Mouse (Mus musculus): ENCODE results near the gene Sertad3. TPM values are rescaled to one million over a fixed set of nuclear protein-coding genes. Genes with fewer than 3 reads are reported as not detected.
A peak's percentile ranks its signal among the peaks of the same experiment; 100 is the strongest.

Gene Sertad3
- total RNA-seq, 2 experiments from 2014 or later = 3.7 to 4.4 TPM

GRCm38 (mm10) chr7:27460477-27460876, 13.1 kb upstream of the Sertad3 start:
- DNase-seq (ENCODE audit: low spot score in 2 of 2) = no peak

GRCm38 (mm10) chr7:27467648-27468047, 5.9 kb upstream of the Sertad3 start:
- no peak for DNase-seq (ENCODE audit: low spot score in 2 of 2)

- no peak for DNase-seq (ENCODE audit: low spot score in 2 of 2)
These were observed 2.0 kb upstream of the Sertad3 start for GRCm38 (mm10) chr7:27471390-27472120.

- DNase-seq (ENCODE audit: low spot score in 2 of 2) = no peak
These were observed 972 bp upstream of the Sertad3 start for GRCm38 (mm10) chr7:27472596-27472995.

GRCm38 (mm10) chr7:27473835-27474489, 394 bp downstream of the Sertad3 start:
- DNase-seq (ENCODE audit: low spot score in 2 of 2) = no peak

GRCm38 (mm10) chr7:27474490-27474954, 954 bp downstream of the Sertad3 start:
- DNase-seq (ENCODE audit: low spot score in 2 of 2) = peak; percentile 92 to 96

DNA sequence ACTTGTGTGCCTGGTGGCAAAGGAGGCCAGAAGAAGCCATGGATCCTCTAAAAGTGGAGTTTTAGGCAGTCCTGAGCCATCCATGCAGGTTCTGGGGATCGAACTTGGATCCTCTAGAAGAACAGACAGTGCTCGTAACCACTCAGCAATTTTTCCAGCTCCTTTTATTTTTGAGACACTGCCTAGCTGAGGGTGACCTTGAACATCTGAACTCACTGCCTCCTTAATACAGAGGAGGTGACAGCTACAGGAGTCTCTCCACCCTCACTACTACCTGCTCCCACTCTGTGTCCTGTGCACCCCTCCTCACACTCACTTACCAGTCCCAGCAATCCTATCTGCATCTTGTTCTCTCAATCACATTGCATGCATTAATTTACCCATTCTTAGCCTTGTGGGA, 2.0 kb downstream of the Sertad3 start:
- no peak for DNase-seq (ENCODE audit: low spot score in 2 of 2)

DNA sequence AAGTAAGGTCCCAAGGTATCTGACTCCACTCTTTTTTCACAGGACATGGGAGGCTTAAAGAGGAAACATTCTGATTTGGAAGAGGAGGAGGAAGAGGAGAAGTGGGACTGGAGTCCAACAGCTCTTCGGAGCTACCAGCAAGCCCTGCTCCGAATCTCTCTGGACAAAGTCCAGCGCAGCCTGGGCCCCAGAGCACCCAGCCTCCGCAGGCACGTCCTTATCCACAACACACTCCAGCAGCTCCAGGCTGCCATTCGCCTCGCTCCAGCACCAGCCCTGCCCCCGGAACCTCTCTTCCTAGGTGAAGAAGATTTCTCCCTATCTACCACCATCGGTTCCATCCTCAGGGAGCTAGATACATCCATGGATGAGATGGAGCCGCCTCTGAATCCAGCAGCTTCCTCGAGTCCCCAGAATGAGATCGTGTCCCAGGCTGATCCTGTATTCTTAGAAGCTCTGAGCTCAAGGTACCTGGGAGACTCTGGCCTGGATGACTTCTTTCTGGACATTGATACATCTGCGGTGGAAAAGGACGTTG, 2.6 kb downstream of the Sertad3 start:
- DNase-seq (ENCODE audit: low spot score in 2 of 2) = no peak

DNA sequence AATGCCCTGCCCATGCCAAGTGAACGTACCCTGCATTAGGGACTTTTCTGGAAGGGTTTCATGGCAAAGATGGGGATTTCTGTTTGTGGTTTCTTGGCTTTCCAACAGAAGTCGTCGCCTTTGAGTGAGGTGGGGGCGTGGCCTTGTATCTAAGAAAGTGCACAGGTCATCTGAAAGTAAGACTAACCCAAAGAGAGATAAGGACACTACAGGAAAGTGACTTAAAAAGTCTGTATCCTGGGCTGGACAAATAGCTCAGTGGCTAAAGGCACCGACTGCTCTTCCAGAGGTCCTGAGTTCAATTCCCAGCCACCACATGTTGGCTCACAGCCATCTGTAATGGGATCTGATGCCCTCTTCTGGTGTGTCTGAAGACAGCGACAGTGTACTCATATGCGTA, 5.0 kb downstream of the Sertad3 start:
- no peak for DNase-seq (ENCODE audit: low spot score in 2 of 2)

DNA sequence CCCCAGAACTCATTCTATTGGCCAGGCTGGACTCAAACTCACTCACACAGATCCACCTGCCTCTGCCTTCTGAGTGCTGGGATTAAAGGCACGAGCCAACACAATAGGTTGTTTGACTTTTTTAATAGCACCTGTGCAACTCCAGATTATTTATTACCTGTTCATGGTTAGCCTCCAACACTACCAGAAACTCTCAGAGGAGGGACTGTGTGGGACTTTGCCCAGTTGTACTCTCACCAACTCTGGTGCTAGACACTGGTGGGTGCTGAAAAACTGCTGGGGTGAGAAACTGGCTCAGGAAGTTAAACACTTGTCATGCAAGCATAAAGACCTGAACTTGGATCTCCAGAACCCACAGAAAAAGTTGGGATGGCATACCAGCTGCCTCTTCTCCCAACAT, 6.2 kb downstream of the Sertad3 start:
- no peak for DNase-seq (ENCODE audit: low spot score in 2 of 2)

DNA sequence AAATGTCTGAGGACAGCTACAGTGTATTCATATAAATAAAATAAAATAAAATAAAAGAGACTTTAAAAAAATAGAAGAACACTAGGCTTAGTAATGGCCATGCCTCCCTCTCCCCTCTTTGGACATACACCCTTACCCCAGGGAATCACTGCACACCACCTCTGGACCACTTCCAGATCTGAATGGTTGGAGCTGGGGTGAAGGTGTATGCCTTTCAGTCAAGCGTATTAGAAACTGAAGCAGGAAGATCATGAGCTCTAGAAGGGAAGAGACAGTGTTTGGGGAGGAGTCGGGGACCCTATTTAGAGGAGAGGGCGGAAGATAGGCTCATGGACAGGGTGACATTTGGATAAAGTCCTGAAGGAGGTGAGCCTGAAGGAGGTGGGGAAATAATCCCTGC, 6.9 kb downstream of the Sertad3 start:
- no peak for DNase-seq (ENCODE audit: low spot score in 2 of 2)

DNA sequence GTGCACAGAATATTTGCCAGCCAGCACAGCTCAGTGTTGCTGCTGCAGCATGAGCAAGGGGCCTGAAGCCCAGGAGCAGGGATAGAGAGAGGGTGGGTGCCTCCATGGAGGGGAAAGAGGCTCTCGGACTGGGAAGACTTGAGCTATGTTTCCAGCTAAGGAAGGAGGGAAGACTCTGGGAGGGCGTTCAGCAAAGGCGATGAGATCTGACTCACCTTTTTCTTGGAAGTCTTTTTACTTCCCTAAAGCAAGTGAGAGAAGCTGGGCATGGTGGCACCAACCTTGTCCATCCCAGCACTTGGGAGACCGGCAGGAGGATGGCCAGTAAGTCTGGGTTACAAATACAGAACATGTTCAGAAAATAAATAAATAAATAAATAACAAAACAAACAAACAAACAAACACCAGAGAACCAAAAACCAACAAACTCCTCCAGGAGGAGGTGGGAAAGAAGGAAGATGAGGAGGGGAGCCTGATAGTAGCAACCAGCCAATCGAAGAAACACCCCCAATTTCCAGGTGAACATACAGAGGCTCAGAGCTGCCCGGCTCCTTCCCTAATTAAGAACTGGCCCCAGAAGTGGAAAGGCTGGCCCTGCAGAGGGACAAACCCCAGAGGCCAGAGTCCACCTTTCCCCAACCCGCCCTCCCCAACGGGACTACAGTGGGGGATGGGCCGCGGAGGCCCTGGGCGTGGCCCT, 7.5 kb downstream of the Sertad3 start:
- no peak for DNase-seq (ENCODE audit: low spot score in 2 of 2)

DNA sequence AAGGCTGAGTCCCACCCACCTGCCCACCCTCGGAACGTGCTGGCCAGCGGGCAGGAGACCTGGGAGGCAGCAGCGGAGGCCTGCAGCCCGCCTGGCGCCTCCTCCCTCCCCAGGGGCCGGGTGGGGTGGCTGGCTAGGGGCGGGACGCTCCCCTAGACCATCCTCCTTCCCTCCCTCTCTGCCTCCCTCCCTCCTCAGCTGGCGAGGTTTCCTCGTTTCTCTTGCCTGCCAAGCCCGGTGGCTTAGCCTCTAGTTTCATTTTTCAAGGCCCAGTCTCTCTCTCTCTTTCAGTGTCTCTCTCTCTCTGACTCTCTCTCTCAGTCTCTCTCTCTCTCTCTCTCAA, 8.0 kb downstream of the Sertad3 start:
- DNase-seq (ENCODE audit: low spot score in 2 of 2) = peak; percentile 36 to 71

- no peak for DNase-seq (ENCODE audit: low spot score in 2 of 2)
These were observed 10.3 kb downstream of the Sertad3 start for GRCm38 (mm10) chr7:27483860-27484259.

DNA sequence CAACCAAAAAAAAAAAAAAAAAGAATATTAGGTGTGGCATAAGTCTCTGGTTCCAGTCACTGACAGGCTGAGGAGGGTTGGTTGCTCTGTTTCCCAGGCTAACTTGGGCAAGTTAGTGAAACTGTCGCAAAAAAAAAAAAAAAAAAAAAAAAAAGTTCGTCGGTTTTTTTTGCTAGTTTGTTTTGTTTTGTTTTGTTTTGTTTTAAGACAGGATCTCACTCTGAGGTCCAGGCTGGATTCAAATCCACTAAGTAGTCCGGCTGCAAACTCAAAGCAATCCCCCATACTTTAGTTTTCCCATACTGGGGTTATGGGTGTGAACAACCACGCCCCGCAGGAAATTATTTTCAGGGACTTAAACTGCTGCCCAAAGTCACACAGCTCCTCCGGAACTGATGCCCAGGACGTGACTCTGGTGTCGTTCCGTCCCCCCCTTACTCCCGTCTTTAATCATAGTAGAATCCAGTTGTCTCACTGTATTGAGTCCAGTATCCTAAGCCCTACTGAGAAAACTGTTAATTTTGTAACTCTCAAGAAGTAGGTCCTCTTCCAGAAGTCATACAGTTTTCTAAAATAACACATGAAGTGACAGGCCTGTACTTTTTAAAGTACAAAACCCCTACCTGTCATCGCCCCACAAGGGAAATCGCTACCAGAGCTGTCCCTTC, 12.7 kb downstream of the Sertad3 start:
- DNase-seq (ENCODE audit: low spot score in 2 of 2) = no peak

DNA sequence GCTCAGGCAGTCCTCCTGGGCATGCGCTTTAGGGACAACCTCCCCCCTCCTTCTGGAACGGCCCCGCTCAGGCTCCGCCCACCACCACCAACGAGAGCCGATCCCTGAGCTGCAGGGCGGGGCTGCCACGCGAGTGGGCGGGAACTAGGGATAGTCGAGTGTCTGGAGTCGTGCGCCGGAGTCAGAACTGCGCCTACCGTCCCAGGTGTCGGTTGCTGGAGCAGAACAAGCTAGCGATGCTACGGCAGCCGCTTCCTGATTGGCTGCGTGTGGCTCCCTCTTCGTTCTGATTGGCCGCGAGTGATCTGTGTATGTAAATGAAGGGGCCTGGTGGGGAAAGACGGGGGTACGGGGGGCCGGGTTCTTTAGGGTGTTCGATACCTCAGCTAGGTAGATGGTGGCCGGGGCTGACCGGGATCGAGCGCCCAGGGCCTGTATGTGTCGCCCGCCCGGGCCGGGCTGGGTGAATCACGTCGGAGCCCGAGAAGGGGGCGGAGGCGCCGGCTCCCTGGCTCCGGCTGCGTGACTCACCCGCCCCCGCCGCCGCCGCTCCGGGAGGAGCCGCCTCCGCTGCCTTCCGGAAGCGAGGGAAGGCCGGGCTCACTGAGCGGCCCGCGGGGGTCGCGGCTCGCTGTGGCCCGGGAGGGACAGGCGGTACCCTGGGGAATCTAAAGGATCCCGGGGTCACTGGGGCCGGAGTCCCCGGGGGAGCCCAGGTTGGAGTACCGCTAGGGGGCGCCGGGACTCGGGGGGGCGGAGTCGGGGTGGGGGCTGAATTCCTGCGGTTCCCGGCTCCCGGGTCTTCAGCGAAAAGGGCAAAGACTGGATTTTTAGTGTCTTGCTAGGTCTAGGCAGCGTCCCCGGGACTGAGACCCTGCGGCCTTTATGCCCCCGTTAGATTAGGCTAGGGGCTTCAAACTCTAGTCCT, 13.5 kb downstream of the Sertad3 start, which contains the start of gene Sertad1:
Gene Sertad1 (plus strand): TSS at position 141 of the 928 bp plus-strand sequence.
- DNase-seq (ENCODE audit: low spot score in 2 of 2) = peak; percentile 98 to 100

GRCm38 (mm10) chr7:27487740-27488268, 14.2 kb downstream of the Sertad3 start:
- peak in 1 of 2 experiments; percentile 51 for DNase-seq (ENCODE audit: low spot score in 2 of 2)

- DNase-seq (ENCODE audit: low spot score in 2 of 2) = no peak
These were observed 15.8 kb downstream of the Sertad3 start for GRCm38 (mm10) chr7:27489270-27489869.

DNA sequence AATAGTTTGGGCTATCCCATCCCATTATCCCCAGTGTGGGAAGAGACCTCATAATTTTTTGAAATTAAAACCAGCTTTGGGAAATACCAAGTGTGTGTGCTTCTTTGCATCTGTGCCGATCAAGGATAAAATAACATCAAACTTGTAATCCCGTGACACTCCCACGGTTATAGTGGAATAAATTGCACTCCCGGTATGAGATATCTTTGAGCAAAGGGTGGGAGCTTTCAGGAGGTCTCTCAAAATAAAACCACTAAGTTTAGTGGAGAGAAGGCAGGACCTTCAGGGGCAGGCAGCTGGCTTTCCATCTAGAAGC, 16.6 kb downstream of the Sertad3 start:
- DNase-seq (ENCODE audit: low spot score in 2 of 2) = no peak
